8 mouse cellular contexts compared by ENCODE assay signal in the genomic region with DNA sequence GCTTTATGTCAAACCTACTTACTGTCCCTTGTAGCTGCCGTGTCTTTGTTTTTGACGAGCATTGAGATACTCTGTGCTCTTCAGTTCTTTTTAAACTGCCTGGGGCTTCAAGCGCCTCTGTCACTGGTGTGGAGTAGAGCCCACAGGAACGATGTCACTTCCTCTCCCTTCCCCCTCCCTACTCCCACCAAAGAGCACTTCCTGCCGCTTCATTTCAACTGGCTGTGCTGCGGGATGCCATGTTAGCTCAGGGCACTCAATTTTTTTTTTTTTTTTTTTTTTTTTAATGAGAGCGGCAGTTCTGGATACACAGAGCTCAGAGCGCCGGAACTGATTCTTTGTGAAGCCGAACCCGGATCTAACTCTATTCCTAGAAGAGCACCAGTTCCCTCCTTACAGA.
DNase-seq lines count a peak whose midpoint lies in the region; ATAC-seq and TF ChIP-seq lines count a peak whose summit lies in the region.

No protein-coding gene starts in this region.

- H3K4me2 ChIP-seq in stomach, embryonic 15.5 days = no peak overlapping the region
- H3K4me2 ChIP-seq in stomach, postnatal 0 days (replicated peaks; ENCODE audit: low read depth) = no peak overlapping the region
- H3K4me2 ChIP-seq in intestine, embryonic 15.5 days (replicated peaks) = no peak overlapping the region
- H3K4me2 ChIP-seq in lung, postnatal 0 days (replicated peaks; ENCODE audit: low read depth, low read length) = 0 out of 2 replicates have a peak overlapping the region, but pooled peaks have one; percentile 14

- 0 out of 2 replicates have a peak, but pooled peaks cover 2% of the 10 kb centered on the region for H3K4me1 ChIP-seq in stomach, embryonic 15.5 days
- H3K4me1 ChIP-seq in stomach, postnatal 0 days (replicated peaks; ENCODE audit: control insufficient read depth, insufficient read depth) = no peaks in the 10 kb centered on the region
- 0 out of 2 replicates have a peak, but pooled peaks cover 2% of the 10 kb centered on the region for H3K4me1 ChIP-seq in intestine, embryonic 15.5 days (replicated peaks)
- H3K4me1 ChIP-seq in lung, postnatal 0 days (ENCODE audit: insufficient read depth, low read depth, low read length) = no peaks in the 10 kb centered on the region

- no peaks in the 10 kb centered on the region for H3K9me3 ChIP-seq in stomach, embryonic 15.5 days
- H3K9me3 ChIP-seq in stomach, postnatal 0 days (ENCODE audit: control insufficient read depth, low read length) = no peaks in the 10 kb centered on the region
- H3K9me3 ChIP-seq in intestine, embryonic 15.5 days = no peaks in the 10 kb centered on the region
- no peaks in the 10 kb centered on the region for H3K9me3 ChIP-seq in lung, postnatal 0 days (ENCODE audit: low read length)

- TF ChIP-seq CTCF in stomach, postnatal 0 days (IDR thresholded peaks at IDR 0.05; ENCODE audit: low read depth) = no peak
- no peak for TF ChIP-seq CTCF in lung, postnatal 0 days (IDR thresholded peaks at IDR 0.05)

- ATAC-seq in stomach, embryonic 15.5 days (ENCODE audit: insufficient read depth, low FRiP score, low read depth) = peak; percentile 53; the same call in 1 of the 2 replicates
- ATAC-seq in stomach, postnatal 0 days (ENCODE audit: low FRiP score, low TSS enrichment) = no peak
- ATAC-seq in intestine, embryonic 15.5 days = no peak
- ATAC-seq in lung, postnatal 0 days = peak; percentile 85

- no peak for TF ChIP-seq EP300 in stomach, postnatal 0 days (optimal IDR thresholded peaks at IDR 0.05)
- TF ChIP-seq EP300 in lung, postnatal 0 days (IDR thresholded peaks at IDR 0.05) = peak; percentile 32; the same call in 1 of the 2 replicates

- no peaks in the 10 kb centered on the region for H3K27me3 ChIP-seq in stomach, embryonic 15.5 days (replicated peaks)
- H3K27me3 ChIP-seq in stomach, postnatal 0 days (ENCODE audit: control insufficient read depth, insufficient read depth, low read length) = no peaks in the 10 kb centered on the region
- H3K27me3 ChIP-seq in intestine, embryonic 15.5 days (replicated peaks) = no peaks in the 10 kb centered on the region
- no peaks in the 10 kb centered on the region for H3K27me3 ChIP-seq in lung, postnatal 0 days (replicated peaks; ENCODE audit: insufficient read depth, low read length)

- H3K36me3 ChIP-seq in stomach, embryonic 15.5 days = no peaks in the 10 kb centered on the region
- no peaks in the 10 kb centered on the region for H3K36me3 ChIP-seq in stomach, postnatal 0 days (ENCODE audit: control insufficient read depth, insufficient read depth, low read length)
- no peaks in the 10 kb centered on the region for H3K36me3 ChIP-seq in intestine, embryonic 15.5 days
- no peaks in the 10 kb centered on the region for H3K36me3 ChIP-seq in lung, postnatal 0 days (ENCODE audit: insufficient read depth, low read length)

- no peak overlapping the region for H3K4me3 ChIP-seq in stomach, embryonic 15.5 days (replicated peaks)
- no peak overlapping the region for H3K4me3 ChIP-seq in stomach, postnatal 0 days (ENCODE audit: low read depth, low read length)
- no peak overlapping the region for H3K4me3 ChIP-seq in intestine, embryonic 15.5 days (replicated peaks)
- no peak overlapping the region for H3K4me3 ChIP-seq in lung, postnatal 0 days (ENCODE audit: low read depth, low read length)

- H3K27ac ChIP-seq in stomach, embryonic 15.5 days = no peak overlapping the region
- no peak overlapping the region for H3K27ac ChIP-seq in stomach, postnatal 0 days (replicated peaks)
- H3K27ac ChIP-seq in intestine, embryonic 15.5 days = 0 out of 2 replicates have a peak overlapping the region, but pooled peaks have one; percentile 17
- H3K27ac ChIP-seq in lung, postnatal 0 days (ENCODE audit: low read length) = peak overlapping the region; percentile 55; the same call in 1 of the 2 replicates

- peak; percentile 37 for DNase-seq in adrenal gland, adult 2 months
- DNase-seq in adrenal gland, postnatal 4 days (ENCODE audit: low spot score in 2 of 2) = no peak
- no peak for DNase-seq in stomach, postnatal 0 days (ENCODE audit: low spot score)
- DNase-seq in lung, postnatal 0 days (ENCODE audit: low spot score) = peak; percentile 71
- peak; percentile 60 to 82 for DNase-seq in thymus, adult 18-20 months
- DNase-seq in ovary, postnatal 10 days (ENCODE audit: low spot score) = no peak

- no peak overlapping the region for H3K9ac ChIP-seq in stomach, embryonic 15.5 days
- H3K9ac ChIP-seq in stomach, postnatal 0 days (ENCODE audit: low read length) = no peak overlapping the region
- H3K9ac ChIP-seq in intestine, embryonic 15.5 days = no peak overlapping the region
- no peak overlapping the region for H3K9ac ChIP-seq in lung, postnatal 0 days (replicated peaks; ENCODE audit: low read depth)

- 59% methylated on average over 11 of the region's 11 CpGs for WGBS in stomach, embryonic 15.5 days
- 68% methylated on average over 11 of the region's 11 CpGs for WGBS in stomach, postnatal 0 days
- 69% methylated on average over 11 of the region's 11 CpGs for WGBS in intestine, embryonic 15.5 days
- 45% methylated on average over 11 of the region's 11 CpGs for WGBS in lung, postnatal 0 days

Comparison
In these comparisons a context has a peak if more than half of its experiments do, and no peak if none do; other contexts are left out.
1. DNase-seq: peak in adrenal gland, adult 2 months (single experiment), lung, postnatal 0 days (single experiment) and thymus, adult 18-20 months (2 of 2); none in adrenal gland, postnatal 4 days (0 of 2), stomach, postnatal 0 days (single experiment) and ovary, postnatal 10 days (single experiment).
2. ATAC-seq: peak in stomach, embryonic 15.5 days (single experiment) and lung, postnatal 0 days (single experiment); none in stomach, postnatal 0 days (single experiment) and intestine, embryonic 15.5 days (single experiment).
3. H3K27ac ChIP-seq: peak in intestine, embryonic 15.5 days (single experiment) and lung, postnatal 0 days (single experiment); none in stomach, embryonic 15.5 days (single experiment) and stomach, postnatal 0 days (single experiment).